Mouse (Mus musculus) urinary bladder, postnatal 14 days (tissue): ENCODE measurements around the gene Myadml2.

Experiments
- DNase-seq: peaks from one replicate; pipeline ENCODE4 v3.0.0; 2021; ENCODE audit warnings: low spot score

Myadml2 gene

GRCm38 (mm10) chr11:120610477-120611046 lies 37.4 kb downstream of the Myadml2 start:
- DNase-seq = no peak

- no peak for DNase-seq
Observed at GRCm38 (mm10) chr11:120609250-120609649, 38.7 kb downstream of the Myadml2 start.

GRCm38 (mm10) chr11:120608241-120609034 lies 39.5 kb downstream of the Myadml2 start, which contains the start of gene Npb:
Gene Npb, plus strand, starts transcription at chr11:120608477.
- DNase-seq = no peak

GRCm38 (mm10) chr11:120606764-120607163 lies 41.2 kb downstream of the Myadml2 start:
- DNase-seq = no peak

GRCm38 (mm10) chr11:120605667-120606066 lies 42.3 kb downstream of the Myadml2 start:
- DNase-seq = no peak

- DNase-seq = no peak
Observed at GRCm38 (mm10) chr11:120603545-120603944, 44.4 kb downstream of the Myadml2 start.

GRCm38 (mm10) chr11:120600716-120601115 lies 47.2 kb downstream of the Myadml2 start:
- no peak for DNase-seq

- no peak for DNase-seq
Observed at GRCm38 (mm10) chr11:120598990-120599549, 48.9 kb downstream of the Myadml2 start.

GRCm38 (mm10) chr11:120598283-120598989 lies 49.5 kb downstream of the Myadml2 start, which contains the start of the genes Alyref and Anapc11:
Gene Alyref, minus strand, starts transcription at chr11:120598365.
Gene Anapc11, plus strand, starts transcription at chr11:120598421.
- DNase-seq = peak; percentile 94

GRCm38 (mm10) chr11:120597240-120598235 lies 50.4 kb downstream of the Myadml2 start:
- no peak for DNase-seq
